Mouse (Mus musculus) right cerebral cortex, postnatal 36 days (tissue): ENCODE results near the gene Iqcc.

Source experiments
- DNase-seq, 2 experiments: peaks; one replicate each; pipeline ENCODE4 v3.0.0; 2022; ENCODE audit warnings: low spot score in 2 of 2, mixed read lengths in 1 of 2

The Iqcc gene

GRCm38 (mm10) chr4:129618786-129619691, at the start of gene Iqcc:
Gene Iqcc, minus strand, starts transcription at chr4:129619099.
- DNase-seq, result peak; percentile 95 to 96

- DNase-seq, result no peak
Measured at GRCm38 (mm10) chr4:129662255-129662813, 43.4 kb upstream of the Iqcc start.

- DNase-seq, result peak in 1 of 2 experiments; percentile 37
Measured at GRCm38 (mm10) chr4:129661584-129661983, 42.7 kb upstream of the Iqcc start.

- DNase-seq, result no peak
Measured at GRCm38 (mm10) chr4:129654770-129655169, 35.9 kb upstream of the Iqcc start.

GRCm38 (mm10) chr4:129650359-129650758, 31.5 kb upstream of the Iqcc start:
- no peak for DNase-seq

GRCm38 (mm10) chr4:129648656-129649055, 29.8 kb upstream of the Iqcc start:
- DNase-seq, result no peak

- no peak for DNase-seq
Measured at GRCm38 (mm10) chr4:129645204-129645603, 26.3 kb upstream of the Iqcc start.

GRCm38 (mm10) chr4:129641756-129642155, 22.9 kb upstream of the Iqcc start:
- DNase-seq, result no peak

GRCm38 (mm10) chr4:129640638-129641467, 22.0 kb upstream of the Iqcc start, which contains the start of gene Txlna:
Gene Txlna, minus strand, starts transcription at chr4:129641065.
- DNase-seq, result peak; percentile 97

GRCm38 (mm10) chr4:129640101-129640637, 21.3 kb upstream of the Iqcc start:
- DNase-seq, result no peak

GRCm38 (mm10) chr4:129639221-129639620, 20.3 kb upstream of the Iqcc start:
- no peak for DNase-seq

- DNase-seq, result no peak
Measured at GRCm38 (mm10) chr4:129633852-129634251, 15.0 kb upstream of the Iqcc start.

- DNase-seq, result no peak
Measured at GRCm38 (mm10) chr4:129631867-129632266, 13.0 kb upstream of the Iqcc start.

GRCm38 (mm10) chr4:129630944-129631343, 12.0 kb upstream of the Iqcc start:
- no peak for DNase-seq

- DNase-seq, result no peak
Measured at GRCm38 (mm10) chr4:129626035-129626434, 7.1 kb upstream of the Iqcc start.

GRCm38 (mm10) chr4:129625496-129625895, 6.6 kb upstream of the Iqcc start:
- DNase-seq, result no peak

- peak; percentile 56 to 67 for DNase-seq
Measured at GRCm38 (mm10) chr4:129625029-129625370, 6.1 kb upstream of the Iqcc start.

- DNase-seq, result peak; percentile 86 to 94
Measured at GRCm38 (mm10) chr4:129624281-129625028, 5.6 kb upstream of the Iqcc start.

GRCm38 (mm10) chr4:129623681-129624091, 4.8 kb upstream of the Iqcc start, which contains the start of gene Ccdc28b:
Gene Ccdc28b, minus strand, starts transcription at chr4:129623947.
- peak in 1 of 2 experiments; percentile 65 for DNase-seq

- no peak for DNase-seq
Measured at GRCm38 (mm10) chr4:129622803-129623535, 4.1 kb upstream of the Iqcc start.
